Mouse (Mus musculus): ENCODE data around the gene Wdr74.

Wdr74 gene
- long read RNA-seq, experiment 1, transcript Wdr74-201 (11 exons, 1,204 nt), result major isoform, 56 of 61 reads
- long read RNA-seq, experiment 1, partial matches to known transcripts, result 2 of 61 reads
- long read RNA-seq, experiment 1, other reads (novel, unspliced or antisense), result 3 of 61 reads
- long read RNA-seq, experiment 2, transcript Wdr74-201 (11 exons, 1,204 nt), result major isoform, 80 of 95 reads
- long read RNA-seq, experiment 2, partial matches to known transcripts, result 3 of 95 reads
- long read RNA-seq, experiment 2, other reads (novel, unspliced or antisense), result 12 of 95 reads

GRCm38 (mm10) chr19:8735389-8736159 lies at the start of gene Wdr74:
Gene Wdr74, plus strand, starts transcription at chr19:8735827.
- intact Hi-C loops (cut with DNase I), result no loop called here

- intact Hi-C loops (cut with DNase I), result no loop called here
Observed at GRCm38 (mm10) chr19:8691871-8692539, 43.6 kb upstream of the Wdr74 start.

GRCm38 (mm10) chr19:8692740-8693139 lies 42.9 kb upstream of the Wdr74 start:
- intact Hi-C loops (cut with DNase I), result no loop called here

GRCm38 (mm10) chr19:8695330-8695729 lies 40.3 kb upstream of the Wdr74 start:
- intact Hi-C loops (cut with DNase I), result no loop called here

- intact Hi-C loops (cut with DNase I), result no loop called here
Observed at GRCm38 (mm10) chr19:8699652-8700051, 36.0 kb upstream of the Wdr74 start.

- intact Hi-C loops (cut with DNase I), result no loop called here
Observed at GRCm38 (mm10) chr19:8702458-8702857, 33.2 kb upstream of the Wdr74 start.

- intact Hi-C loops (cut with DNase I), result no loop called here
Observed at GRCm38 (mm10) chr19:8703571-8703970, 32.1 kb upstream of the Wdr74 start.

GRCm38 (mm10) chr19:8705026-8705708 lies 30.5 kb upstream of the Wdr74 start:
- intact Hi-C loops (cut with DNase I), result no loop called here

GRCm38 (mm10) chr19:8706132-8706667 lies 29.4 kb upstream of the Wdr74 start:
- intact Hi-C loops (cut with DNase I), result no loop called here

- intact Hi-C loops (cut with DNase I), result no loop called here
Observed at GRCm38 (mm10) chr19:8706930-8707329, 28.7 kb upstream of the Wdr74 start.

- intact Hi-C loops (cut with DNase I), result no loop called here
Observed at GRCm38 (mm10) chr19:8708954-8709353, 26.7 kb upstream of the Wdr74 start.

GRCm38 (mm10) chr19:8710057-8710456 lies 25.6 kb upstream of the Wdr74 start:
- intact Hi-C loops (cut with DNase I), result loop anchor here (10.0 kb wide), 1 partner anchor 405 kb away; no protein-coding TSS in a partner anchor

GRCm38 (mm10) chr19:8711506-8711905 lies 24.1 kb upstream of the Wdr74 start:
- intact Hi-C loops (cut with DNase I), result loop anchor here (10.0 kb wide), 1 partner anchor 403 kb away; no protein-coding TSS in a partner anchor

GRCm38 (mm10) chr19:8711949-8712869 lies 23.4 kb upstream of the Wdr74 start:
- intact Hi-C loops (cut with DNase I), result loop anchor here (10.0 kb wide), 1 partner anchor 403 kb away; no protein-coding TSS in a partner anchor

GRCm38 (mm10) chr19:8712870-8713305 lies 22.7 kb upstream of the Wdr74 start:
- intact Hi-C loops (cut with DNase I), result loop anchor here (10.0 kb wide), 1 partner anchor 402 kb away; no protein-coding TSS in a partner anchor

GRCm38 (mm10) chr19:8713306-8713996 lies 22.2 kb upstream of the Wdr74 start:
- intact Hi-C loops (cut with DNase I), result loop anchor here (10.0 kb wide), 1 partner anchor 401 kb away; no protein-coding TSS in a partner anchor

GRCm38 (mm10) chr19:8713997-8714652 lies 21.5 kb upstream of the Wdr74 start:
- intact Hi-C loops (cut with DNase I), result loop anchor here (10.0 kb wide), 1 partner anchor 401 kb away; no protein-coding TSS in a partner anchor
